Mouse (Mus musculus) cerebellum, adult 2 months (tissue): Measurements from ENCODE around the gene Ncs1.

Source experiments
- CTCF ChIP-seq: fragments of 200-500 bp; IDR thresholded peaks from 2 replicates; pipeline ENCODE4 v1.5.1; 2011; ENCODE audit warnings: low read depth, mild to moderate bottlenecking, control low read depth, low read length, moderate library complexity, borderline replicate concordance; ENCODE audit not compliant: insufficient read depth
- POLR2A ChIP-seq: fragments of 200-500 bp; IDR thresholded peaks from 2 replicates; pipeline ENCODE4 v1.6.1; 2011; ENCODE audit warnings: low read length, control low read depth, borderline replicate concordance; ENCODE audit not compliant: insufficient read depth

DNA sequence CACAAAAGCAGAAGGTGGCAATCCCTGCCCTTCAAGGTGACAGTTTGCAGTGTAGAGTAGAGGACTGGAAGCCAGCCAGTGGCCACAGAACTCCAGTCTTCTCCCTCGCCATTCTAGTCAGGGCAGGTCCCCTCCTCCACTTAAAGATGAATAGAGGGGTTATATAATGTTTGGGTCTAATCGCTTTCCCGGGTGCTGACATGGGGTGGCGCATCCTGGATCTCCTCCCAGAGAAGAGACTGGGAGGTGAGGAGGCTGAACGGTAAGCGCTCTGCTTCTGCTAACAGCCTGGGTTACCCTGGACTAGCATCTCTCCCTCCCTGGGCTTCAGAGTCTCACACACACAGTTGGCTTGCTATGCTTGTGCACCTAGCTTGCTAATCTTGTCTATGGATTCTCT lies 32.2 kb downstream of the Ncs1 start:
- TF ChIP-seq CTCF (no peak), POLR2A (no peak)
